Mouse (Mus musculus) thymus, adult 2 months (tissue): Measurements from ENCODE around the gene Nipa2. TPM values are rescaled to one million over a fixed set of nuclear protein-coding genes. Genes with fewer than 3 reads are reported as not detected.
"Not testable (repeated sequence)": the region's sequence is repeated elsewhere in the genome, so short reads cannot be mapped to it uniquely, and the experiment has no call there.

Experiments
- DNase-seq: peaks from one replicate; pipeline ENCODE4 v3.0.0; 2021
- H3K27ac ChIP-seq: fragments of 200-500 bp; 2 replicates; pipeline ENCODE4 v1.5.1; 2012; ENCODE audit warnings: low read length, control low read depth; ENCODE audit not compliant: control insufficient read depth, insufficient read depth
- H3K27me3 ChIP-seq: fragments of 200-500 bp; 2 replicates; pipeline ENCODE4 v1.6.1; 2012; ENCODE audit warnings: mild to moderate bottlenecking, low read length, moderate library complexity, mixed read lengths; ENCODE audit not compliant: control insufficient read depth, insufficient read depth
- H3K36me3 ChIP-seq: fragments of 200-500 bp; 2 replicates; pipeline ENCODE4 v1.6.1; 2012; ENCODE audit warnings: mild to moderate bottlenecking, low read length, moderate library complexity; ENCODE audit not compliant: control insufficient read depth, insufficient read depth
- H3K4me1 ChIP-seq: fragments of 200-500 bp; replicated peaks from 2 replicates; pipeline ENCODE4 v1.6.1; 2012; ENCODE audit warnings: low read length; ENCODE audit not compliant: control insufficient read depth, insufficient read depth
- H3K4me3 ChIP-seq: fragments of 200-500 bp; 2 replicates; pipeline ENCODE4 v1.5.1; 2012; ENCODE audit warnings: mild to moderate bottlenecking, low read length, control low read depth, moderate library complexity; ENCODE audit not compliant: control insufficient read depth, insufficient read depth
- CTCF ChIP-seq: fragments of 200-500 bp; IDR thresholded peaks from 2 replicates; pipeline ENCODE4 v1.5.1; 2012; ENCODE audit warnings: mild to moderate bottlenecking, control low read depth, low read length, moderate library complexity, borderline replicate concordance; ENCODE audit not compliant: control insufficient read depth, poor library complexity, insufficient read depth; ENCODE audit errors: extremely low read depth
- POLR2A ChIP-seq: fragments of 200-500 bp; IDR thresholded peaks from 2 replicates; pipeline ENCODE4 v1.6.1; 2012; ENCODE audit warnings: mild to moderate bottlenecking, low read length, control low read depth, moderate library complexity; ENCODE audit not compliant: control insufficient read depth, poor library complexity, insufficient read depth; ENCODE audit errors: extremely low read depth
- WGBS: fragments of 180-500 bp; shearing (Covaris S2); methylation state at CpG from one replicate; pipeline ENCODE4 v1.1.7; 2018; 5-methylcytosine and 5-hydroxymethylcytosine counted together
- polyA plus RNA-seq: library from polyadenylated mRNA; depleted of rRNA; stranded (reverse); fragments of >200 nt; gene quantifications from 2 replicates; pipeline ENCODE4 v1.2.3, GENCODE M21; 2012

Gene Nipa2
- polyA plus RNA-seq, 1 experiment, result 18.1 TPM

GRCm38 (mm10) chr7:55957178-55957577, 5.1 kb downstream of the Nipa2 start:
- Histone ChIP-seq H3K36me3 (no peaks in the 10 kb centered on the region), H3K4me1 (peaks cover 2% of the 10 kb centered on the region; the same call in 1 of the 2 replicates), H3K27me3 (no peaks in the 10 kb centered on the region), H3K27ac (no peak overlapping the region), H3K4me3 (no peak overlapping the region)
- TF ChIP-seq POLR2A, result no peak
- no peak for TF ChIP-seq CTCF
- no peak for DNase-seq
- 55% methylated on average over 3 of the region's 3 CpGs for WGBS

GRCm38 (mm10) chr7:55956054-55956453, 6.2 kb downstream of the Nipa2 start:
- TF ChIP-seq POLR2A (no peak), CTCF (no peak)
- Histone ChIP-seq H3K27me3 (no peaks in the 10 kb centered on the region), H3K4me3 (no peak overlapping the region), H3K27ac (no peak overlapping the region), H3K4me1 (peaks cover 1% of the 10 kb centered on the region; the same call in 1 of the 2 replicates), H3K36me3 (no peaks in the 10 kb centered on the region)
- WGBS, result 98% methylated on average over 2 of the region's 2 CpGs
- DNase-seq, result no peak

GRCm38 (mm10) chr7:55938341-55938740, 23.9 kb downstream of the Nipa2 start:
- H3K36me3 ChIP-seq, result no peaks in the 10 kb centered on the region
- 97% methylated on average over 4 of the region's 4 CpGs for WGBS
- TF ChIP-seq CTCF (no peak), POLR2A (no peak)
- H3K27ac ChIP-seq, result no peak overlapping the region
- H3K4me1 ChIP-seq, result no peaks in the 10 kb centered on the region
- H3K4me3 ChIP-seq, result no peak overlapping the region
- DNase-seq, result no peak
- H3K27me3 ChIP-seq, result no peaks in the 10 kb centered on the region

- Histone ChIP-seq H3K27ac (no peak overlapping the region), H3K4me3 (no peak overlapping the region), H3K4me1 (no peaks in the 10 kb centered on the region), H3K36me3 (peaks cover 3% of the 10 kb centered on the region; the same call in 1 of the 2 replicates), H3K27me3 (no peaks in the 10 kb centered on the region)
- TF ChIP-seq CTCF (no peak), POLR2A (no peak)
- WGBS, result 95% methylated on average over 2 of the region's 2 CpGs
- DNase-seq, result no peak
These were observed 27.3 kb downstream of the Nipa2 start for GRCm38 (mm10) chr7:55935025-55935424.

- Histone ChIP-seq H3K27ac (no peak overlapping the region), H3K4me1 (no peaks in the 10 kb centered on the region), H3K36me3 (peaks cover 3% of the 10 kb centered on the region; the same call in 1 of the 2 replicates), H3K4me3 (no peak overlapping the region), H3K27me3 (no peaks in the 10 kb centered on the region)
- WGBS, result 90% methylated on average over 2 of the region's 2 CpGs
- no peak for TF ChIP-seq POLR2A
- no peak for TF ChIP-seq CTCF
- DNase-seq, result no peak
These were observed 33.6 kb downstream of the Nipa2 start for GRCm38 (mm10) chr7:55928649-55929048.

GRCm38 (mm10) chr7:55927262-55927661, 35.0 kb downstream of the Nipa2 start:
- H3K27me3 ChIP-seq, result no peaks in the 10 kb centered on the region
- no peak for TF ChIP-seq CTCF
- no peak for TF ChIP-seq POLR2A
- no peaks in the 10 kb centered on the region for H3K4me1 ChIP-seq
- H3K27ac ChIP-seq, result no peak overlapping the region
- WGBS, result 94% methylated on average over 4 of the region's 4 CpGs
- H3K4me3 ChIP-seq, result no peak overlapping the region
- H3K36me3 ChIP-seq, result peaks cover 3% of the 10 kb centered on the region; the same call in 1 of the 2 replicates
- no peak for DNase-seq

GRCm38 (mm10) chr7:55918365-55918764, 43.9 kb downstream of the Nipa2 start:
- H3K27ac ChIP-seq, H3K4me1 ChIP-seq, H3K36me3 ChIP-seq, H3K4me3 ChIP-seq, DNase-seq, H3K27me3 ChIP-seq: not testable (repeated sequence)
- 94% methylated on average over 11 of the region's 11 CpGs for WGBS

GRCm38 (mm10) chr7:55912118-55912517, 50.2 kb downstream of the Nipa2 start:
- no peak for DNase-seq
- no peaks in the 10 kb centered on the region for H3K4me1 ChIP-seq
- H3K4me3 ChIP-seq, result no peak overlapping the region
- WGBS, result 98% methylated on average over 5 of the region's 5 CpGs
- TF ChIP-seq POLR2A, result no peak
- TF ChIP-seq CTCF, result no peak
- H3K36me3 ChIP-seq, result no peaks in the 10 kb centered on the region
- no peak overlapping the region for H3K27ac ChIP-seq
- H3K27me3 ChIP-seq, result no peaks in the 10 kb centered on the region
